Mouse (Mus musculus): Measurements from ENCODE around the gene Cdkal1.

- no peak for TF ChIP-seq CTCF (IDR thresholded peaks at IDR 0.05; ENCODE audit: extremely low read depth, insufficient read depth, insufficient read length, insufficient replicate concordance)
- no peak for TF ChIP-seq POLR2A (IDR thresholded peaks at IDR 0.05; ENCODE audit: low read depth, low read length)
Observed at GRCm38 (mm10) chr13:29360899-29361298, 494.6 kb downstream of the Cdkal1 start.
